Mouse (Mus musculus) heart, adult 2 months (tissue): ENCODE measurements around the gene Zp1. TPM values are rescaled to one million over a fixed set of nuclear protein-coding genes. Genes with fewer than 3 reads are reported as not detected.

Experiments used
- DNase-seq, 2 experiments: peaks; one replicate each; pipeline ENCODE4 v3.0.0; 2021
- H3K27ac ChIP-seq: fragments of 200-600 bp; 2 replicates; pipeline ENCODE4 v1.8.1; 2022
- H3K27me3 ChIP-seq: fragments of 200-500 bp; 2 replicates; pipeline ENCODE4 v1.6.1; 2012; ENCODE audit warnings: mild to moderate bottlenecking, low read length, inconsistent platforms, mixed read lengths; ENCODE audit not compliant: control insufficient read depth, insufficient read depth
- H3K36me3 ChIP-seq: fragments of 200-500 bp; 2 replicates; pipeline ENCODE4 v1.6.1; 2012; ENCODE audit warnings: low read length, inconsistent platforms; ENCODE audit not compliant: control insufficient read depth, insufficient read depth
- H3K4me1 ChIP-seq: fragments of 200-500 bp; 2 replicates; pipeline ENCODE4 v1.6.1; 2011; ENCODE audit warnings: low read length; ENCODE audit not compliant: control insufficient read depth, insufficient read depth
- H3K4me3 ChIP-seq: fragments of 200-600 bp; 2 replicates; pipeline ENCODE4 v1.8.1; 2022
- H3K79me2 ChIP-seq: fragments of 200-500 bp; replicated peaks from 2 replicates; pipeline ENCODE4 v1.6.1; 2012; ENCODE audit warnings: mild to moderate bottlenecking, inconsistent platforms, low read length, moderate library complexity, mixed read lengths; ENCODE audit not compliant: control insufficient read depth, insufficient read depth
- H3K9ac ChIP-seq: fragments of 200-500 bp; 2 replicates; pipeline ENCODE4 v1.6.1; 2012; ENCODE audit warnings: low read depth, mild to moderate bottlenecking, control low read depth, inconsistent platforms, low read length, mixed read lengths
- CTCF ChIP-seq: fragments of 200-600 bp; IDR thresholded peaks from 2 replicates; pipeline ENCODE4 v1.8.1; 2022; ENCODE audit warnings: antibody characterized with exemption, mild to moderate bottlenecking, moderate library complexity
- EP300 ChIP-seq: fragments of 200-500 bp; IDR thresholded peaks from 2 replicates; pipeline ENCODE4 v1.6.1; 2011; ENCODE audit warnings: low read depth, low read length, control low read depth; ENCODE audit not compliant: insufficient read depth
- POLR2A ChIP-seq: fragments of 200-500 bp; IDR thresholded peaks from 2 replicates; pipeline ENCODE4 v1.6.1; 2011; ENCODE audit warnings: mild to moderate bottlenecking, low read depth, low read length, control low read depth; ENCODE audit not compliant: insufficient read depth
- WGBS: fragments of 180-500 bp; shearing (Covaris S2); methylation state at CpG from one replicate; pipeline ENCODE4 v1.1.7; 2018; 5-methylcytosine and 5-hydroxymethylcytosine counted together
- intact Hi-C: fragments of 180-260 bp; cut with DNase I; formaldehyde crosslinking; loops from one replicate; pipeline ENCODE4 v1.15.1; 2025
- polyA plus RNA-seq: library from polyadenylated mRNA; depleted of rRNA; stranded (reverse); fragments of >200 nt; gene quantifications from 2 replicates; pipeline ENCODE4 v1.2.3, GENCODE M21; 2012; rRNA removed
- total RNA-seq, 2 experiments: library from RNA; stranded (reverse); gene quantifications; 2 replicates each; pipeline ENCODE4 v1.2.3; 2021

The Zp1 gene
- total and polyA plus RNA-seq, 3 experiments: not detected

GRCm38 (mm10) chr19:10869886-10870527 is 50.4 kb downstream of the Zp1 start, which contains the start of gene Tmem132a:
Tmem132a (minus strand) TSS chr19:10869940.
- no peak for DNase-seq
- intact Hi-C loops: no loop called here
- Histone ChIP-seq H3K27ac (peak within 1 kb of the TSS; percentile 77; the same call in 1 of the 2 replicates), H3K4me1 (peaks cover 5% of the 10 kb centered on the region), H3K36me3 (no peaks in the 10 kb centered on the region), H3K9ac (peak within 1 kb of the TSS; percentile 80), H3K27me3 (no peaks in the 10 kb centered on the region), H3K4me3 (peak within 1 kb of the TSS; percentile 86), H3K79me2 (no peaks in the 10 kb centered on the region)
- TF ChIP-seq EP300: no peak
- no peak for TF ChIP-seq POLR2A
- TF ChIP-seq CTCF: no peak
- WGBS: 10% methylated on average over 8 of the region's 8 CpGs

- intact Hi-C loops: no loop called here
- H3K27me3 ChIP-seq: no peaks in the 10 kb centered on the region
- TF ChIP-seq CTCF: peak; percentile 35
- TF ChIP-seq POLR2A: 0 out of 2 replicates have a peak, but pooled peaks have one; percentile 54
- TF ChIP-seq EP300: no peak
- H3K27ac ChIP-seq: peak overlapping the region; percentile 77; the same call in 1 of the 2 replicates
- no peaks in the 10 kb centered on the region for H3K79me2 ChIP-seq
- H3K9ac ChIP-seq: peak overlapping the region; percentile 80
- under 1% methylated on average over 43 of the region's 43 CpGs for WGBS
- peak overlapping the region; percentile 86 for H3K4me3 ChIP-seq
- peak; percentile 85 to 87 for DNase-seq
- H3K36me3 ChIP-seq: no peaks in the 10 kb centered on the region
- peaks cover 5% of the 10 kb centered on the region for H3K4me1 ChIP-seq
These were observed 51.1 kb downstream of the Zp1 start for GRCm38 (mm10) chr19:10869241-10869885.

GRCm38 (mm10) chr19:10868623-10869141 is 51.8 kb downstream of the Zp1 start:
- 3% methylated on average over 17 of the region's 17 CpGs for WGBS
- H3K27me3 ChIP-seq: no peaks in the 10 kb centered on the region
- no peaks in the 10 kb centered on the region for H3K36me3 ChIP-seq
- TF ChIP-seq POLR2A: no peak
- no peaks in the 10 kb centered on the region for H3K79me2 ChIP-seq
- DNase-seq: no peak
- H3K9ac ChIP-seq: peak overlapping the region; percentile 80
- peak overlapping the region; percentile 86 for H3K4me3 ChIP-seq
- intact Hi-C loops: no loop called here
- H3K4me1 ChIP-seq: peaks cover 5% of the 10 kb centered on the region
- no peak overlapping the region for H3K27ac ChIP-seq

GRCm38 (mm10) chr19:10867946-10868622 is 52.3 kb downstream of the Zp1 start:
- H3K79me2 ChIP-seq: no peaks in the 10 kb centered on the region
- no peak overlapping the region for H3K9ac ChIP-seq
- H3K4me1 ChIP-seq: peaks cover 5% of the 10 kb centered on the region
- intact Hi-C loops: no loop called here
- no peaks in the 10 kb centered on the region for H3K27me3 ChIP-seq
- H3K36me3 ChIP-seq: no peaks in the 10 kb centered on the region
- no peak for DNase-seq
- 51% methylated on average over 5 of the region's 5 CpGs for WGBS
- no peak overlapping the region; the same call in 1 of the 2 replicates for H3K4me3 ChIP-seq
- TF ChIP-seq CTCF (no peak), EP300 (no peak), POLR2A (no peak)
- H3K27ac ChIP-seq: no peak overlapping the region

- no peak for DNase-seq
- Histone ChIP-seq H3K4me1 (peaks cover 5% of the 10 kb centered on the region), H3K27ac (no peak overlapping the region), H3K36me3 (no peaks in the 10 kb centered on the region), H3K79me2 (no peaks in the 10 kb centered on the region), H3K9ac (no peak overlapping the region), H3K27me3 (no peaks in the 10 kb centered on the region), H3K4me3 (no peak overlapping the region)
- no peak for TF ChIP-seq CTCF
- no peak for TF ChIP-seq EP300
- no peak for TF ChIP-seq POLR2A
- intact Hi-C loops: no loop called here
- WGBS: 92% methylated on average over 13 of the region's 13 CpGs
These were observed 54.1 kb downstream of the Zp1 start for GRCm38 (mm10) chr19:10866351-10866750.

Other genes with a start within 250 kb of the Zp1 start
- not detected for gene Pga5, start 242.6 kb downstream of the Zp1 start, total RNA-seq
- gene Pga5, start 242.6 kb downstream of the Zp1 start, polyA plus RNA-seq: not detected in 2 replicates
- gene Vps37c, start 231.9 kb downstream of the Zp1 start, total RNA-seq: 10 to 100 TPM; 18.6 to 20.7 TPM
- gene Vps37c, start 231.9 kb downstream of the Zp1 start, polyA plus RNA-seq: 23.7 and 24.6 TPM in 2 replicates
- gene Cd5, start 181.6 kb downstream of the Zp1 start, total RNA-seq: under 1 TPM; 0.11 to 0.26 TPM
- 0.35 and 0.80 TPM in 2 replicates for gene Cd5, start 181.6 kb downstream of the Zp1 start, polyA plus RNA-seq
- under 1 TPM in 1 of 2 experiments, not detected in 1; 0.07 TPM for gene Cd6, start 90.6 kb downstream of the Zp1 start, total RNA-seq
- gene Cd6, start 90.6 kb downstream of the Zp1 start, polyA plus RNA-seq: 0.44 and 0.76 TPM in 2 replicates
- gene Slc15a3, start 80.9 kb downstream of the Zp1 start, total RNA-seq: 1 to 10 TPM; 2.1 to 2.3 TPM
- 3.9 and 4.9 TPM in 2 replicates for gene Slc15a3, start 80.9 kb downstream of the Zp1 start, polyA plus RNA-seq
- 10 to 100 TPM; 10.7 to 12.0 TPM for gene Tmem132a, start 50.7 kb downstream of the Zp1 start, total RNA-seq
- gene Tmem132a, start 50.7 kb downstream of the Zp1 start, polyA plus RNA-seq: 11.1 and 11.5 TPM in 2 replicates
- gene Tmem109, start 38.6 kb downstream of the Zp1 start, total RNA-seq: 100 to 1,000 TPM; 101 to 109 TPM
- 160 and 196 TPM in 2 replicates for gene Tmem109, start 38.6 kb downstream of the Zp1 start, polyA plus RNA-seq
- 100 to 1,000 TPM; 216 to 243 TPM for gene Prpf19, start 25.4 kb downstream of the Zp1 start, total RNA-seq
- gene Prpf19, start 25.4 kb downstream of the Zp1 start, polyA plus RNA-seq: 432 and 512 TPM in 2 replicates
- gene Ptgdr2, start 16.5 kb upstream of the Zp1 start, total RNA-seq: not detected
- gene Ptgdr2, start 16.5 kb upstream of the Zp1 start, polyA plus RNA-seq: 0.09 and 0.10 TPM in 2 replicates
- 1 to 10 TPM; 6.9 to 7.1 TPM for gene Ccdc86, start 28.6 kb upstream of the Zp1 start, total RNA-seq
- 3.0 and 3.1 TPM in 2 replicates for gene Ccdc86, start 28.6 kb upstream of the Zp1 start, polyA plus RNA-seq
- not detected for gene Ms4a10, start 54.0 kb upstream of the Zp1 start, total RNA-seq
- gene Ms4a10, start 54.0 kb upstream of the Zp1 start, polyA plus RNA-seq: not detected in 2 replicates
- gene Ms4a15, start 72.6 kb upstream of the Zp1 start, total RNA-seq: not detected
- gene Ms4a15, start 72.6 kb upstream of the Zp1 start, polyA plus RNA-seq: not detected in 2 replicates
- not detected for gene Ms4a18, start 97.4 kb upstream of the Zp1 start, total RNA-seq
- not detected in 2 replicates for gene Ms4a18, start 97.4 kb upstream of the Zp1 start, polyA plus RNA-seq
- gene Ms4a8a, start 160.5 kb upstream of the Zp1 start, total RNA-seq: 1 to 10 TPM; 2.2 to 2.4 TPM
- gene Ms4a8a, start 160.5 kb upstream of the Zp1 start, polyA plus RNA-seq: 1.1 and 1.7 TPM in 2 replicates
- gene 1700017D01Rik, start 210.2 kb upstream of the Zp1 start, total RNA-seq: not detected
- gene 1700017D01Rik, start 210.2 kb upstream of the Zp1 start, polyA plus RNA-seq: 0.08 and 0.15 TPM in 2 replicates
- gene 1700025F22Rik, start 244.7 kb upstream of the Zp1 start, total RNA-seq: not detected
- not detected in 2 replicates for gene 1700025F22Rik, start 244.7 kb upstream of the Zp1 start, polyA plus RNA-seq